Mouse (Mus musculus) fibroblast of lung, adult 2 months (primary cell): ENCODE measurements around the gene Hist1h2ae.
A peak's percentile ranks its signal among the peaks of the same experiment; 100 is the strongest.
"Not testable (repeated sequence)": the region's sequence is repeated elsewhere in the genome, so short reads cannot be mapped to it uniquely, and the experiment has no call there.

Experiments used
- DNase-seq: peaks from one replicate; pipeline ENCODE4 v3.0.0-alpha.2; 2011; ENCODE audit warnings: low read depth

The Hist1h2ae gene

DNA sequence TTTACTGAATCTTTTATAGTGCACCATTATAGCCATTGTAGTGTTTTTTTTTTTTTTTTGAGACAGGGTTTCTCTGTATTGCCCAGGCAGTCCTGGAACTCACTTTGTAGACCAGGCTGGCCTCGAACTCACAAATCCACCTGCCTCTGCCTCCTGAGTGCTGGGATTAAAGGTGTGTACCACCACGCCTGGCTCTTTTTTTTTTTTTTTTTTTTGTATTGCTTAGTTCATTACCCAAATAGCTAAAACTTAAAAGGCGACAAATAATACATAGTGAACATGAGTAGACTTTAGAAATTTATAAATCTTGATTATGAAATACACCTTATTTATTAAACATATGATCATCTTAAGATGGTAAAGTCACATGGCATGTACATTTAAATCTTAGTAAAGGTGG, 29.5 kb downstream of the Hist1h2ae start:
- DNase-seq, result no peak

DNA sequence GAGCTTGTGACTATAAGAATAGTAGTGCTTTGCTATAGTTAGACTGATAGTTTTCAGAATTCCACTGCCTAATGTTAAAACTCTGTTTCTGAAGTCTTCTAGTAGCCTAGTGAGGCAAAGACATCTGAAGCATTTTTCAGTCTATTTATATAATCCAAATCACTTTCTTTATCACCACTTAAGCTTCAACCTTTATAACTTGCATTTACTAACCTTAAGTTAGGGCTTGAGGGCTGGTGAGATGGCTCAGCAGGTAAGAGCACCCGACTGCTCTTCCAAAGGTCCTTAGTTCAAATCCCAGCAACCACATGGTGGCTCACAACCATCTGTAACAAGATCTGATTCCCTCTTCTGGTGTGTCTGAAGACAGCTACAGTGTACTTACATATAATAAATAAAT, 31.2 kb downstream of the Hist1h2ae start:
- not testable (repeated sequence) for DNase-seq

DNA sequence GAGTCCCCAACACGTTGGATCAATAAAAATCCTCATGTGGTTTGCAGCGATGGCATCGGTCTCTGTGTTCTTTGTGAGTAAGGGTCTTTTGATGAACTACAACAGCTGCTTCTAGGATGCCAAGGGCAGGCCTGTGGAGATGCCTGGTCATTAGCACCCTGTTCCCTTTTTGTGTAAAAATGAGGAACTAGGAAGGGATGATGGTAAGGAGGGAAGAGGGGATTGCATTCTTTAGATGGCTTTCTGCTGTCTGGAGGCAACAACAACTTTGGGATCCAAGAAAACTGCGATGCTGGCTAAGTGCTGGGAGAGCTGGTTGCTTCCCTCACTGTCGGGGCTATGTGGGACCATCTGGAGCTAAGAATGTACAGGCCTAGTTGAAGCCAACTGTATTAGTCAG, 32.8 kb downstream of the Hist1h2ae start:
- no peak for DNase-seq

DNA sequence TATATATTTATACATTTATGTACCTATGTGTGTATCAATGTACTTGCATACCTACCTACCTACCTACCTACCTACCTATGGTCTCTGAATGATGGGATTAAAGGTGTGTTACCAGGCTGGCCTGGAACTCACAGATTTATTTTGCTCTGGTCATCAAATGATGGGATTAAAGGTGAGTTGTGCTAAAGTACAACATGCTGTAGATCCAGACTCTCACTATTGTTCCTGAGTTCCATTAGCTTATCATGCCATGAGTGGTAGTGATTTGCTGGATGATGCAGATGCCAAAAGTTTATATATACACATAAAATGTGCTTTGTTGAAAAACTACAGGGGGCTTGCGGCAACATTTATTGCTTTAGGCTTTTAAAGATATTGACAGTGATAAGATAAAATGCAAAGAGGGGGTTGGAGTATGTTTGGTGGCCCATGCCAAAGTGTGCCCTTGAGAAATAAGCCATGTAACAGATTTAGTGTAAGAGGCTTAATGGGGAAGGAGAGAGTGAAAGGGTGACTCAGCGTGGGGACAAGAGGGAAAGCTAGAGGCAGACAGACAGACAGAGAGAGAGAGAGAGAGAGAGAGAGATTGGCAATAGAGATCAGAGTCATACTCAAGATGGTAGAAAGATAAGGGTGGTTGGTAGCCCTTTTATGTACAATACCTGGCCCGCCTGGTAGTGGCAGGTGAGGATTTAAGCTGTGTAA, 33.9 kb downstream of the Hist1h2ae start:
- no peak for DNase-seq

DNA sequence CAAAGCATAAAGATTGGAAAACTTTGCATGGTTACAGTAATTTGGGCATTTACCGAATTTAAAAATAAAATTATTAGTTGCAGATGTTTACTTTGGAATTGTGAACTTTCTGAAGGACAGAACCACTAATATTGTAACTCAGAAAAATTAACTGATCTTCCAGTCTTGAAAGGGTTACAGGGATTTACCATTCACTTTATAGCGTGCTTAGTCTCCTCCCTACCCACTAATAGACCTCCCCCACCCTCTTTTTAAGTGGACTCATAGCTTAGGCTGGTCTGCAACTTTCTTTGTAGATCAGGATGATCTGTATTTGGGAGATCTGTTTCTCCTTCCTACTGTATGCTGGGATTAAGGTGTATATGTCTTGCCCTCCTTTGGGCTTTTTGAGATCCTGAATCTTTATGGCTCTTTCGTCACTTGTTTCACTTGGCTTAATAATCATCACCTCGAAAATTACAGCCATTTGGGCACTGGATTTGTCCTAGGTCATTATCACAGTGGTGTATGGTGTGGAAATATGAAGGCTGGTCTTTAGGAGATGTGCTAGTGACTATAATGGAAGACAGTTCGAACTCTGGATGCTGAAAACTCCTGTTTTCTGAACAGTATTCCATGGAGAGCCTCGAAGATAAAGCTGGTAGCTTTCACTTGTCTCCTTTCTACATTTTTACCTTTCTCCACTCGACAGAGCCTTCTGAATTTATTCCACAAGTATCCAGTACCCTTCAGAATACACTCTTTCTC, 34.8 kb downstream of the Hist1h2ae start:
- DNase-seq, result no peak

DNA sequence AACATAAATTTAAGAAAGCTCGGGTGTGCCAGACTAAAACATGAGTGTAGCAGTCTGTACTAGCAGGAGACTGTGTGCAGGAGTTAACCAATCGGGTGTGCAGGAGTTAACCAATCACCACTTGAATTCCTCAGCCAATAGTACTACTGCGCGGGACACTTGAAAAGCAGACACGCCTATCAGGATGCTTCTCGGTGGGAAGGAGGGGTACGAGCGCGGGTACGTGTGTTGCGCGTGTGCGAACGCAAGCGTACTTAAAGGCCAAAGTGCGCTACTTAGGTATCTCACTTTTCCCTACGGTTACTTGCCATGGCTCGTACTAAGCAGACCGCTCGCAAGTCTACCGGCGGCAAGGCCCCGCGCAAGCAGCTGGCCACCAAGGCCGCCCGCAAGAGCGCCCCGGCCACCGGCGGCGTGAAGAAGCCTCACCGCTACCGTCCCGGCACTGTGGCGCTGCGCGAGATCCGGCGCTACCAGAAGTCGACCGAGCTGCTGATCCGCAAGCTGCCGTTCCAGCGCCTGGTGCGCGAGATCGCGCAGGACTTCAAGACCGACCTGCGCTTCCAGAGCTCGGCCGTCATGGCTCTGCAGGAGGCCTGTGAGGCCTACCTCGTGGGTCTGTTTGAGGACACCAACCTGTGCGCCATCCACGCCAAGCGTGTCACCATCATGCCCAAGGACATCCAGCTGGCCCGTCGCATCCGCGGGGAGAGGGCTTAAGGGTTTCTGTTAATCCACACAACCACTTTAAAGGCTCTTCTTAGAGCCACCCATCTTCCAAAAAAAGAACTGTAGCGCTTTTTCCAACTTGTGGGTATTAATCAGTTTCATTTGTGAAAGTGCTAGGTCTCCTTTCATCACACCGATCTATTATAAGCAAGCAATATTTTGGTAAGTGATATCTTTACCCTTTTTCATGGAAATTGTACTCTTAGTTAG, 35.6 kb downstream of the Hist1h2ae start, which contains the start of gene Hist1h3g:
TSS of gene Hist1h3g (plus strand) at position 286 of the 939 bp plus-strand sequence.
- peak; percentile 85 for DNase-seq

DNA sequence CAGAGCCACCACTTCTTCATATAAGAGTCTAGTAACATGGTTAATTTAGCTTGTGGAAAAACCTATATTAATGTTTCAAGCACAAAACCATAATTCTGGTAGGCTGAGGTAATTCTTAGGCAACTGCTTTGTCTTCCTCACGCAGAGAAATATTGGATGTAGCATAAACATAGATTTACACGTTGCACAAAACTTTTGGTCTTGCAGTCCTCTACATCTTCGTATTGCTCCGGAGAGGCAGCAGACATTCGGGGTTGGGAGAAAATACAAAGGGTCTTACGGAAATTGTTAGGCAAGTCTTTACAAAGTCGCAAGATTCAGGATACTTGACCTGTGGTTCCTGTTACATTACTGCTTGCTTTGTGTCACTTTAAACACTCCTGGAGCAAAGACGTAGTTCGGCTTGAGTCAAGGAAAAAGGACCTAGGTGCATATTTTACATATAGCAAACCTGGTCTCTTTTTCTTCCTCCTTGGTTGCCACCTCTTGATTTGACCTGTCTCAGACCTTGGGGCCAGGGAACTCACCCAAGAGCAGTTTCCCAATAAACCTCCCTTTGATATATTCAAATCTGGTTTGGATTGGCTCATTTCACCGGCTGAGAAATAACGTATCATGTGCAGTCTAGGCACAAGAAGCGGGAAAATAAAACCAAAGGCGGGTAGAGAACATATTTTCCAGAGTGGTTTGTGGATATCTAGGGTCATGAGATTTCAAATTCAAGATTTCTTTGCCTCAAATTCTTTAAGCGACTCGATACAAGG, 36.5 kb downstream of the Hist1h2ae start:
- no peak for DNase-seq

DNA sequence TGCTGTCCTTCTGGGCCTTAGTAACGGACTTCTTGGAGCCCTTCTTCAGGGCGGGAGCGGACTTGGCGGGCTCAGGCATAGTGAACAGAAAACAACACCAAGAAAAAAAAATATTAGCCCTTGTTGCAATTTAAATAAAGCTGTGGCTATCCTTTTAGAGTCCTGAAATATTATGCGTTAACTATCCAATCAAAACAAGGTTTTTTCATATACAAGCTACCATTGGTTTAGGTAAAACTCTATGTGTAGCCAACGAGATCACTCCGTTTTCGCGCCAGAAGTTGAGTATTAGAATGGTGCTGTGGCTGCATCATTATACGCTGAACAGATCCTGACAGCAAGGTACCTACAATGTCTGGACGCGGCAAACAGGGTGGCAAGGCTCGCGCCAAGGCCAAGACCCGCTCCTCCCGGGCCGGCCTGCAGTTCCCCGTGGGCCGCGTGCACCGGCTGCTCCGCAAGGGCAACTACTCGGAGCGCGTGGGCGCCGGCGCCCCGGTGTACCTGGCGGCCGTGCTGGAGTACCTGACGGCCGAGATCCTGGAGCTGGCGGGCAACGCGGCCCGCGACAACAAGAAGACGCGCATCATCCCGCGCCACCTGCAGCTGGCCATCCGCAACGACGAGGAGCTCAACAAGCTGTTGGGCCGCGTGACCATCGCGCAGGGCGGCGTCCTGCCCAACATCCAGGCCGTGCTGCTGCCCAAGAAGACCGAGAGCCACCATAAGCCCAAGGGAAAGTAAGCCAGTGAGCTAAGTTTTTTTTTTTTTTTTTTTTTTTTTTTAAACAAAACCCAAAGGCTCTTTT, 37.3 kb downstream of the Hist1h2ae start, which contains the start of gene Hist1h2af:
TSS of gene Hist1h2af (plus strand) at position 347 of the 808 bp plus-strand sequence.
- not testable (repeated sequence) for DNase-seq

DNA sequence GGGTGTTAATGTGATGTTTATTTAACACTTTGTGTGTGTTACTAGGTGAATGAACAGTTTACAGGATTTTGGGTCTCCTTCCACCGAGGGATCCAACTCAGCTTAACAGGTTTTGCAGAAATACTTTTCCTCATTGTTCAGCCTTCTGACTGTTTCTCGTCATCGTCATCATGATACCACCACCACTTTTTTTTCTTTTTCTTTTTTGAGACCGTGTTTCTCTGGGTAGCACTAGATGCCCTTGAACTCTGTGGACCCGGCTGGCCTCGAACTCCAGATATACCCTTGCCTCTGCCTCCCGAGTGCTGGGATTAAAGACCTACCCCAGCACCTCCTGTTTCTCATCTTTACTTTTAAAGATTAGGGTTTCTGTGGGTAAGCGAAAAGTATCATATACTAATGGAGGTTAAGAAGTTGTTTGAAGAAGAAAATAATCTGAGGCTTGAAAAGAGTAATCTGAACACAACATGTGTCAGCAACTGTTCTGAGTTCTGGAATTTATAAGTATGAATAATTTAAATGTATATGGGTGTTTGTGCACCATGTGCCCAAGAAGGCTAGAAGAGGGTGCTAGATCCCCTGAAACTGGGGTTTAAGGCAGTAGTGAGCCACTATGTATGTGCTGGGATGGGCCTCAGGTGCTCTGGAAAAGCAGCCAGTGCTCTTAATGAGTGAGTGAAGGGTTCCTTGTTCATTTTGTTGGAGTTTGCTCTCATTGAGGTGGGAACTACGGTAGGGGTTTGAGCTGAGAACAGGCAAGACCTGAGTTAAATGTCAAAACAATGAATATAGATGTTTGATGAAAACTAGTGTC, 38.6 kb downstream of the Hist1h2ae start:
- DNase-seq, result no peak

DNA sequence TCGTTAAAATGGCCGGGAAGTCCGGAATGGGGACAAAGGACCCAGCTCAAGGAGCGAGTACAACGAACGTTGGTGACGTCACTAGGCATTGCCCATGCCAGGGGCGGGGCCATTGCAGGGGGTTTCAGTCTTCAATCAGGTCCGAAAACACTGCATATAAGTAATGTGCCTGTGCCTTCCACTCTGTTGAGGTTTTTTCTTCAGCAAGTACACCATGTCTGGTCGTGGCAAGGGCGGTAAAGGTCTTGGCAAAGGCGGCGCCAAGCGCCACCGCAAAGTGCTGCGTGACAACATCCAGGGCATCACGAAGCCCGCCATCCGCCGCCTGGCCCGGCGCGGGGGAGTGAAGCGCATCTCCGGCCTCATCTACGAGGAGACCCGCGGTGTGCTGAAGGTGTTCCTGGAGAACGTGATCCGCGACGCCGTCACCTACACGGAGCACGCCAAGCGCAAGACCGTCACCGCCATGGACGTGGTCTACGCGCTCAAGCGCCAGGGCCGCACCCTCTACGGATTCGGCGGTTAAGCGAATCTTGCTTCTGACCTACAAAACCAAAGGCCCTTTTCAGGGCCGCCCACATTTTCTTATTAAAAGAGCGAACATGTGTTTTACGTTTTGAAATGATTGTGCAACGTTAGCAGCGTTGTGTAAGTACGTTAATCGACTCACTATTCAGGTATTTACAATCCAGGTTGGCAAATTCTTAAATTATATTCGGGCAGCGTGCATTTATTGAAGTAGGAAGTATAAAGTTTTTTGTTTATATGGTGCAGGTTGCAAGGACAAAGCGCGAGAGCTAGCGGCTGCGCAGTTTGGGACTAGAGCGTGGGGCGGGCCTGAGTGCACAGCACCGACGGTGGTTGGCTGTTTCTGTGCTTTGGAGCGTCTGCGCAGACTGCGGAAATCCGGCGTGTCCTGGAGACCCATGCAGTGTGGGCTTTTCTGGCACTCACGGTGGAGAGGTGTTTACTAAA, 39.8 kb downstream of the Hist1h2ae start, which contains the start of gene Hist1h4h:
TSS of gene Hist1h4h (plus strand) at position 150 of the 975 bp plus-strand sequence.
- peak; percentile 91 for DNase-seq

DNA sequence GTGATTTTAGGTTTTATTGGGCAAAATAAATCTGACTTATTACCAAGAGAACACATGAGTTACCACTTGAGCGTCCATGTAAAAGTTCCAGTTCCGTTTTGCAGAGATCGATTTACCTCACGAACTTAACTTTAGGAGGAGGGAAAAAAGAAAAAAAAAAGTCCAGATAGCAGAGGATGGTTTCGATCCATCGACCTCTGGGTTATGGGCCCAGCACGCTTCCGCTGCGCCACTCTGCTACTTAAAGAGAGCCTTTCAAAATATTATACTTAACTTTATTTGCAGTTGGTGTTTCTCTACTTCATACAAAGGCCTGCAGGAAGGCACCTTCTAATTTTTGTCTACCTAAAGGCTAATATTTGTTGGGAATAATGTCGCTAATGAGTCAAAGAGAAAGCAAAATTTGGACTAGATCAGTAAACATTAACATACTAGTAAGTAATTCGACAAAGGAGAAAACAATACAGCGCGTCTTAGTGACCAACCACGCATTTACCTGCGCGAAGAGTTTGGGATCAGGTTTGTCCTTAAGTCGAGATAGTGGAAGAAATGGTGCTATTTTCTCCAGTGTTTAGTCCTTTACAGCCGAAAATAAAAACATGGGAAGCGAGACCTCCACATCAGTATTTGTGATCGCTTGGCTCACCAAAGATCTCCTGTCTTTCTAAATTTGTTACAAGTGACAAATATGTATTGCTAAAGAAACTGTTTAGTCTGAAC, 40.7 kb downstream of the Hist1h2ae start:
- peak; percentile 59 for DNase-seq

DNA sequence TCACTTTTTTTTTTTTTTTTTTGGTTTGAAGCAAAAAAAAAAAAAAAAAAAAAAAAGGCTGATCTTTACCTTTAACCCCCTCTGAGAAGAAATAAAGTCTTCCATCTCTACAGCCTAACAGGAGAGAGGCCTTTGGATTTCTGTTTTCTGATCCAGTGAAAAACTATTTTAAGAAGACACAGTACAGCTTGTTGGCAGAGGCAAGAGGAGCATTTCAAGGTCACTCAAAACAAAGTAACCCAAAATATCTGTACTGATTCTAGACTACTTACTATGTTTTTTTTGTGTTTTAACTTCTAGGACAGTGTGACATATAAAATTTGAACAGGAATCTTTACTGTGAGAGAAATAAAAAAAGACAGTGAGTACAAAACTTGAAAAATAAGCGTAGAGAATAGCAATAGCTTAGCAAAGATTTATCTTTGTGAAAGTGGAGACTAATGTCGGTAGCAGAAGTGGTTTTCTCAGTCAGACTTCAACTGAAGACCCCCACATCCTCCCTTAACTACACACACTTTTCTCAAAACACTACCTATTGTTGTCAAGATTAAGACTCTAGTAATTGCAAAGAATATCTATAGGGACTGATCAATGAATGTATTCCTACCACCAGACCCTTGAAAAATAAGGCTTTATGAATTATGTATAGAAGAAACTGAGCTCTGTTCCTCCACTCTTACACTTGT, 41.4 kb downstream of the Hist1h2ae start:
- no peak for DNase-seq

DNA sequence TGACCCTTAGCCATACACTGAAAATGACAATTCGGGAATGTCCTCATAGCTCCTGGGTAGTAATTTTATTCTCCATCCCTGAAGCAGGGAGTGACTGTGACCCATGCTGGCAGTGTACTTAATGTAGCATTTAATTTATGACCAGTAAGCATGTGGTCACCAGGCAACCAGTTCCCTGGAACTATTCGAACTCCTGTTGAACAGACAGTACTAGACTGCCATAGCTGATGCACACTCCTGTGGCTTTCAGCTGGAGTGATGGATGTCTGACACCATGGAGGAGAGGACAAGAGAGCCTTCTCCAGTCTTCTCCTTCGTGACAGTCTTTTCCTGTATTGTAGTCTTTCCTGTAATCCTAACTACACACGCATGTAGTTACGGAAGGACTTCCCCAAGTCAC, 42.0 kb downstream of the Hist1h2ae start:
- no peak for DNase-seq

DNA sequence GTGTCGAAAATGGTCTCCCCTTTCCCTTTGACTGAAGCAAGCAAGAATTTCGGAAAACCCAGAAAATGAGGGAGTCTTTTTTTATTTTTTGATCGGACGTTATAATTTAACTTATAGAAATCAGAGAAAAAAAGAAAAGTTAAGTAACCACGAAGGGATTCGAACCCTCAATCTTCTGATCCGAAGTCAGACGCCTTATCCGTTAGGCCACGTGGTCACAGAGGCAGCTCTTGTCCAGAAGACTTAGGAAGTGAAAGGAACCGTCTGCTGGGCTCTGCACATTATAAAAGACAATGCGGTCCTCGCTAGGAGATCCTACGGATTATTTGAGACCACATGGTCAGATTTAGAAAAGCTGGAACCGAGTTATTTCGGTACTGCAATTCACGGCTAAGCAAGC, 44.7 kb downstream of the Hist1h2ae start:
- peak; percentile 79 for DNase-seq

DNA sequence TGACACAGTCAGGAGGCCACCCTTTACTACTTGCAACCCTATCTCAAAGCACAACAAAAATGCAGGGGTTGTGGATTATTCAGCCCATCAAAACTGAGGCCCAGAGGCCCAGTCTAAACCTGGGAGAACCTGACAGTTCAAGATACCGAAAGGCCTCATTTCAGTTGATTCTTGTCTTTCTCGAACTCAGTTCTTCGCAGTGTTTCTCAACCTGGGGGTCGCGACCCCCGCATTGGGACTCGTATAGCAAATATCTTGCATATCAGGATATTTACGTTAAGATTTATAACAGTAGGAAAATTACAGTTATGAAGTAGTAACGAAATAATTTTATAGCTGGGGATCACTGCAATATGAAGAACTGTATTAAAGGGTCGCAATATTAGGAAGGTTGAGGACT, 45.1 kb downstream of the Hist1h2ae start:
- DNase-seq, result no peak

DNA sequence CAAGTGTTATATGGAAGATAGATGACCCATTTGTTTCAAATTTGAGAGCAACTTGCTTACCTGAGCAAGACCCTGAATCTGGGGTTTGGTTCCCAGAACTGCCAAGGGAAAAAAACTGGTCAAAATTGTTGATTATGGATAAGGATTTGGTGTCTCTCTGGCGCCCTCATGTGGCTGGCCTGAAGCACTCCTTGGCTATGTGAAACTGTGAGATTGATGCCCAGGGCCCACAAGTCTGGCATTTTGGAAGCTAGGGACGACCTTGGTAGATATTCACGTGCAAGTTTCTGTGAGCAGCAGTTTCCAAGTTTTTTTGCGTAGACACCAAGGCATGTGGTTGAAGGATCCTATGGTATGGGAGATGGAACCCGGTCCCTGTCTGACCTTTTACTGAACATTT, 46.4 kb downstream of the Hist1h2ae start:
- DNase-seq, result peak; percentile 67

DNA sequence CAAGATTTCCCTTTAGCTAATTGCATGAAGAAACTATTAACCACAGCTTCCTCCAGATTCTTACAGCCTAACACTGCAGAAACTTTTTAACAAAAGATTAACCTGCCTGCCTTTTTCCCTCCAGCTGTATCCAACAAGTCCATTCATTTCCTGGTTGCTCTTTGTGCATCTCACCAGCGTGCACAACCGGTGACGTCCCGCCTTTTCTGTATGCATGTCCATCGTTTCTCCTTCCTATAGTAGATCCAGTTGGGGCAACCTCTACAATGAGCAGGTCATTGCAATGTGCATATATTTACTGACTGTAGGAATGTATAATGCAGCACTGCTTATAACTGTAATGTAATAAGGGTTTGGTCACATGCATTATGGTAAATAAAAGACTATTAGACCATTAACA, 47.0 kb downstream of the Hist1h2ae start:
- DNase-seq, result no peak
